Mouse (Mus musculus) adrenal gland (tissue): ENCODE data around the gene Sema6d.

Experiments
- intact Hi-C: fragments of 180-260 bp; cut with DNase I; formaldehyde crosslinking; loops from one replicate; pipeline ENCODE4 v1.15.1; 2025
- long read RNA-seq, 2 experiments: library from polyadenylated mRNA; unstranded; transcript quantifications; one replicate each; pipeline ENCODE4 v2.0.0; 2020; ENCODE audit warnings: borderline replicate concordance in 1 of 2; ENCODE audit not compliant: insufficient replicate concordance in 1 of 2

The Sema6d gene
- long read RNA-seq, experiment 1, partial matches to known transcripts, result 0 of 1 reads
- long read RNA-seq, experiment 1, other reads (novel, unspliced or antisense), result 1 of 1 reads
- long read RNA-seq, experiment 2, partial matches to known transcripts, result 0 of 2 reads
- long read RNA-seq, experiment 2, other reads (novel, unspliced or antisense), result 2 of 2 reads

DNA sequence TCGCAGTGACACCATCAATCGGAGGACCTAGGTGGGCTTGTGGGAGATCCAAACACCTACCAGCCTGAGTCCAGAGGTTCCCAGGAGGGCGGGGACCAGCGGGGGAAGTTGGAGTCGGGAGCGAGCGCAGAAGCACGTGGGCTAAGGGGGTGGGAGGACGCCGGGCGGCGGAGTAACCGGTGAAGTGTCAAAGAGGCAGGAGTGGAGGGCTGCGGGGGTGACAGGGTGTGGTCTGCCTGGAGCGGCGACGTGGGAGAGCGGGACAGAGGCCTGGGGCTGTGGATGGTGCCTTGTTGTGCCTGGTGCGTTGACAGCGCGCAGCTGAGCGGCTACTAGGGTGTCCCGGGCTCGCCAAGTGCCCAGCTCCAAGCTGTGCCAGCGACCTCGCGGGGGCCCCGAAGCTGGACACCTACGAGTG is at the start of gene Sema6d:
TSS of gene Sema6d (plus strand) at position 157 of the 418 bp plus-strand sequence.
- intact Hi-C loops, result no loop called here

DNA sequence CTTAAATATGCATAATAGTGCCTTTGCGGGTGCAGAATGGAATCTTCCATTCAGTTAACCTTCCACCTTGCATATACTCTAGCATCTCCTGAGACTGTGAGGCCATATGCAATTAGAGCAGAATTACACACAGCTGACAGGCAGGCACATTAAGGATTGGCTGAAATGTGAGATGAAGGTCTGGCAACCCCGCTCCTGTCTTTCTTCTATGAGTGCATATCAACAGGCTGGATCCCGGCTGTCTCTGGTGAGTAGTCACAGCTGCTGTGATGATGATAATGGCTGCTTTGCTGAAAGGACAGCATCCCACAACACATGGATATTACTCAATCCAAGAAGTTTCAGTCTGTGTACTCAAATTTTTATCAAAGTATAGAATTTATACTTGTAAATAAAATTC is 29.9 kb upstream of the Sema6d start:
- intact Hi-C loops, result no loop called here

DNA sequence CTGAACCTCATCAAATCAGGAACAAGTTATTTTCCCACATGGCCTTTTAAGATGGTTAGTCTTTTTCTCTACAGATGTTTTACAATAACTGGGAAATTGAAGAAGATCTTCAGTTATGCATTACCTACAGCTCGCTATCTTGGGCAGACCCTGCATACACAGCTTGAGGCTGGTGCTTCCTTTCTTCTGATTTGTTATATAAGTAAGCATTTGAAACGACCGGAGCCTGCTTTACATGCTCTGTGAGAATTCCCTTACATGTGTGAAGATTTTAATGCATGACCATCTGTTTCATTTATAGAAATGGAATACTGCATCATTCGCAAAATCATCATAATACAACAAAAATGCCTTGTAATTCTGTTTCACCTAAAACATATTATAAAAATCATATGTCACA is 21.4 kb upstream of the Sema6d start:
- intact Hi-C loops, result no loop called here

DNA sequence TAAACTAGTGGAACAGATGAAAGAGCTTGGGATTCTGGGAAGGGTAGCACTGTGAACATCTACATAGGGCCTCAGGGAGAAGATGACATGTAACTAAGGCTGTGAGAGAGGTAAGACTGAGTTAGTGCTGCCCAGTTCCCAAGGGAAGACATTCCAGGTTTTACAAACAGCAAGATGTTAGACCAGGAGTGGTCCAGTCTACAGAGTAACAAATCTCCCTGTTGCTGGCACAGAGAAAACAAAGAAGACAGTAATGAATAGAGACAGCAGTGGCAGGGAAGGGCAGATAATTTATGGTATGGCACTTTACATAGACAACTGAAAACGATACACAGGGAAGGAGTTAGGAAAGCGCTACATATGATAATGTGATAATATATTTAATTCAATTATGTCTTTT is 19.1 kb upstream of the Sema6d start:
- intact Hi-C loops, result no loop called here

GRCm38 (mm10) chr2:124071380-124071779 is 18.4 kb upstream of the Sema6d start:
- intact Hi-C loops, result no loop called here

GRCm38 (mm10) chr2:124090231-124091141 is 717 bp downstream of the Sema6d start:
- intact Hi-C loops, result no loop called here

- intact Hi-C loops, result loop anchor here (2.0 to 5.0 kb wide), 3 partner anchors 235 to 1113 kb away; no protein-coding TSS in a partner anchor
Measured at GRCm38 (mm10) chr2:124099697-124100096, 9.9 kb downstream of the Sema6d start.

- intact Hi-C loops, result loop anchor here (1.0 to 2.0 kb wide), 3 partner anchors 234 to 1088 kb away; no protein-coding TSS in a partner anchor
Measured at GRCm38 (mm10) chr2:124100486-124101200, 10.9 kb downstream of the Sema6d start.

GRCm38 (mm10) chr2:124101201-124101517 is 11.4 kb downstream of the Sema6d start:
- intact Hi-C loops, result loop anchor here (1.0 to 2.0 kb wide), 3 partner anchors 234 to 1088 kb away; no protein-coding TSS in a partner anchor

GRCm38 (mm10) chr2:124101580-124101979 is 11.8 kb downstream of the Sema6d start:
- intact Hi-C loops, result loop anchor here (1.0 to 2.0 kb wide), 3 partner anchors 233 to 1087 kb away; no protein-coding TSS in a partner anchor

DNA sequence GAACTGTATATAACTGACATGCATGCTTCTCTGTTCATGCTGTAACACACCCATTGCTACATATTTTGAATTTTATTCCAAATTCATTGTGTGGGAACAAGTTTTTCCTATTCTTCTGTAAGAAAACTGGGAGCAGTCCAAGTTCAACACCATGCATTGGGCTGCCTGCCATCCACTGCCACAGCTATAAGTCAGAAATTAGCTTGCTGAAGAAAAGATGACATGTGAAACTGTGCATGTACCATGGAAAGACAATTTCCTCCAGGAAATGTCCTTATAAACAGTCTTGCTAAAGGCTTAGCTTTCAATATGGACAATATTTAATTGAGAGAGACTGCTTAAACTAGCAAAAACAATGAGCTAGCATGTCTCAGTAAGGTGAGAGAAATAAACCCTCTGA is 13.5 kb downstream of the Sema6d start:
- intact Hi-C loops, result no loop called here

DNA sequence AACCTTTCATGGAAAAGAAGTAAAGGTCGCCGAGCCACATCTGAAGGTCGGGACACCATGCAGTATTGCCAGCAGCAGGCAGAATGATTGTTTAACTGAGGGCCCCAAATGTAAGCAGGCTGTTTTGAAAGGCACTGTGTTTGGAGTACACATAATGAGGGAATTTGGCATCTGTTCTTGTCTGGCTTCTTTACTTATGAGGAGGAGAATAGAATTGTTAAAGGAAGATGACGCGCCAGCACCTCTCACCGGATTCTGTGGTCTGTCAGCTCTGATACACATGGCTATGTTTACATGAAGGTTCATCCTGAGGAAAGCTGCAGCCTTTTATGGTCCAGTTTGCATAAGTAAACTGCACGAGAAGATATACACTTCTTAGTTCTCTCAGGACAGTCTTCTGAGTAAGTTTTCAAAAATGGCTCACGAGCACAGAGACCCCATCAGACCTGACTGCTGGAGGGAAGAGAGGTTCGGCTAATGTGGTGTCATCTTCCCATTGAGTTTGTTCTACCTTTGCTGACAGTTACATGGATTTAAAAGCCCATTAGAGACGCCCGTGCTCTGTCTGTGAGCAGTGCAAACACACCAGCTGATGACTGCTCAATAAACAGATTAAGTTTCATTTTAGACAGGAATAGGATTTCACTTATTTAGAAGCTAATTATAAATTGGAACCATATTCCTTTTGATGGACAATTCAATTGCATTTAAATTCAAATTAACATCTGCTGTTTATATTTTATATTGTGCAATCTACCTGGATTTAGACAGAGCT is 28.9 kb downstream of the Sema6d start:
- intact Hi-C loops, result no loop called here

GRCm38 (mm10) chr2:124120355-124120754 is 30.6 kb downstream of the Sema6d start:
- intact Hi-C loops, result no loop called here

DNA sequence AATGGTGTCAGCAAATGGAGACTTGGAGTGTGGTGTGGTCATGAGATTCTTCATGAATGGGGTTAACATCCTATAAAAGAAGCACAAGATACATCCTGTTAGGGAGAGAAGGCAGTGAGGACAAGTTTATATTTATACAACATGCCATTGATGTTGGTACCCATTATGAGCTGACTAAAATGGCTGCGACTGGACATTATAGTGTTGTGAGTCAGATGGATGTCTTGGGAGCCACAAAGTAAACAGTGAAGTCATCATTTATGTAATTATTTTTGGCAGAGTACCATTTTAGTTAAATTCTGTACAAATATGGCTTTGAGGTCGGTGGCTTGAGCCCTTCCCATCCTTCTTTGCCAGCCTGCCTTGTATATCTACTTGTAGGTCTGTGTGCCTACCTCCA is 31.8 kb downstream of the Sema6d start:
- intact Hi-C loops, result no loop called here

GRCm38 (mm10) chr2:124125504-124125903 is 35.7 kb downstream of the Sema6d start:
- intact Hi-C loops, result no loop called here

DNA sequence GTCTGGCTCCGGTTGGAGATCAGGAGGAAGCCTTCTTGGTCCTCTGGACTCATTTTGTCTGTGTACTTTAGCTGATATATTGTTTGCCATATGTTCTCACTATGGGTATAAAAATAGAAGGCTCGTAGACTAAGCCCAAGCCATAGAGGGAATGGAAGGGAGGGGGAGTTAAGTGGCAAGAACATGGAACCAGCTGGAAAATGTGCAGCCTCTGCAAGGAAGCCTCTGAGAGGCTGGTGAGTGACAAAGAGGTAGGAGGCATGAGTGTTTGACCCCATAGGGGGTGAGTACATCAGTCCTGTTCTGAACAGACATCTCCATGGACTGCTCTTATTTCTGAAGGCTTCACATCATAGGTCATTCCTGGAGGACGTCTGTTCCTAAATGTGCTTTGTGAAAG is 37.1 kb downstream of the Sema6d start:
- intact Hi-C loops, result no loop called here

GRCm38 (mm10) chr2:124130876-124131275 is 41.1 kb downstream of the Sema6d start:
- intact Hi-C loops, result no loop called here

- intact Hi-C loops, result no loop called here
Measured at GRCm38 (mm10) chr2:124141510-124142044, 51.8 kb downstream of the Sema6d start.

DNA sequence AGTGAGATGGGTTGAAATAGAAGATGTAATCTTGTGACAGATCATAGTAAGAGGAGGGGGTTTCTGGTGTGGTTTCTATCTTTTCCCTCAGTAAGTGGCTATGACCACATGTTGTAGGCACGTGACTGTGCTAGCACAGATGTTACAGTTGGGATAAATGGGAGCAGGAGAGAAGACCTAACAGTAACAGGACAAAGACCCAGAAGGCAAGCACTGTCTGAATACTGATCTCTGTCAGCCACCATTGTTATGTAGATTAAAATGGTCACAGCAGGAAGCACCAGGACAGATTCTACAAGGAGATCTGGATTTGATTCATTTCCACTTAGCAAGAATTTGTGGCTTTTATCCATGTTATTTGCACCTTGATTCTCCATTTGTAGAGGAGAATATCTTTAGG is 55.8 kb downstream of the Sema6d start:
- intact Hi-C loops, result no loop called here

- intact Hi-C loops, result no loop called here
Measured at GRCm38 (mm10) chr2:124158158-124158557, 68.4 kb downstream of the Sema6d start.
